Mouse (Mus musculus) spleen, adult 2 months (tissue): ENCODE measurements around the gene Prmt1.

ENCODE experiments used
- CTCF ChIP-seq: fragments of 200-500 bp; IDR thresholded peaks from 2 replicates; pipeline ENCODE4 v1.5.1; 2011; ENCODE audit warnings: mild to moderate bottlenecking, inconsistent platforms; ENCODE audit not compliant: insufficient read depth, insufficient read length, insufficient replicate concordance; ENCODE audit errors: extremely low read depth
- POLR2A ChIP-seq: fragments of 200-500 bp; IDR thresholded peaks from 2 replicates; pipeline ENCODE4 v1.6.1; 2011; ENCODE audit warnings: low read depth, low read length, inconsistent platforms

- TF ChIP-seq CTCF (no peak), POLR2A (no peak)
Measured at GRCm38 (mm10) chr7:44942904-44943303, 43.5 kb downstream of the Prmt1 start, which contains the start of gene Tsks.
